Mouse (Mus musculus) R1 (cell line): ENCODE measurements at regions not wholly inside any gene's neighbourhood (a gene's known extent, or its start where the extent isn't known, plus 50 kb on each side); places are given as distances from the start of the nearest gene placed in this dataset.

Experiments used
- DNase-seq: peaks from one replicate; pipeline ENCODE4 v3.0.0-alpha.2; 2018; ENCODE audit warnings: low read depth, low spot score

- DNase-seq, result peak; percentile 39
Observed at GRCm38 (mm10) chr4:26016071-26016470, 216.0 kb upstream of the Fut9 start.

- no peak for DNase-seq
Observed at GRCm38 (mm10) chr4:26000364-26000763, 200.3 kb upstream of the Fut9 start.

- DNase-seq, result no peak
Observed at GRCm38 (mm10) chr4:25998561-25998960, 198.5 kb upstream of the Fut9 start.

- DNase-seq, result no peak
Observed at GRCm38 (mm10) chr4:25955696-25956348, 155.8 kb upstream of the Fut9 start.

- DNase-seq, result no peak
Observed at GRCm38 (mm10) chr4:25932546-25932945, 132.5 kb upstream of the Fut9 start.

GRCm38 (mm10) chr4:25895381-25895980 lies 95.4 kb upstream of the Fut9 start:
- DNase-seq, result no peak

GRCm38 (mm10) chr4:25891888-25892661 lies 92.0 kb upstream of the Fut9 start:
- no peak for DNase-seq
